In the genomic region with DNA sequence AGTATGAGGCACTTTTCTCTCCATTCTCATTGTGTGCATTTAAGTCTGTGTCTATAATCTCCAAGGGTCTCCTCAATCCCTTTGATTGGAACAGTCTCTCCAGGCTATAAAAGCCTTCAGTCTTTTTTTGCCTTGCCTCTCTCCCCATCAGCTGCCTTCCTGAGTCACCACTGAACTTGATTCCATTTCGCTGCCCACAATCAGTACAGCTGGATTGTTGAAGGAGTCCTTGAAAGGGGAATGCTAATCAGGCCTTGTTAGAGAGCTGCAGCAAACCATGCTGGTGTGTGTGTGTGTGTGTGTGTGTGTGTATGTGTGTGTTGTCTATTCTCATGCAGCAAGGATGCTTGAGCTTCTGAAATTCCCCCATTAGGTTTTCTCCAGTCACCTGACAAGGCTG, we compare ENCODE assay signal across 14 mouse cellular contexts.
"Had no signal": no experiment of that assay in that cellular context is flagged by ENCODE, and none has a peak within 500 bp of the region (broad histone marks: within the 10 kb centered on the region; RNA-seq: fewer than 3 reads in every experiment).

No protein-coding gene starts in this region.

- DNase-seq: kidney, postnatal 10 days; kidney, postnatal 4 days; left cerebral cortex, postnatal 4 days; lung, embryonic 14.5 days; lung, postnatal 10 days; lung, postnatal 4 days; right cerebral cortex, postnatal 4 days; spleen, adult 18-20 months; thymus, adult 18-20 months; thymus, postnatal 14 days had no signal

- H3K4me2 ChIP-seq: limb, embryonic 13.5 days; lung, embryonic 14.5 days; midbrain, embryonic 11.5 days had no signal

- H3K27ac ChIP-seq: layer of hippocampus, adult 2 months; limb, embryonic 13.5 days had no signal

- H3K36me3 ChIP-seq: limb, embryonic 13.5 days had no signal

- H3K4me3 ChIP-seq: layer of hippocampus, adult 2 months; limb, embryonic 13.5 days had no signal

- H3K9me3 ChIP-seq: limb, embryonic 13.5 days had no signal

- H3K9ac ChIP-seq: limb, embryonic 13.5 days; lung, embryonic 14.5 days had no signal

- H3K4me1 ChIP-seq: limb, embryonic 13.5 days had no signal

- H3K27me3 ChIP-seq: limb, embryonic 13.5 days had no signal

- ATAC-seq: midbrain, embryonic 16.5 days had no signal
